8 mouse cellular contexts compared by ENCODE assay signal in genomic region chr7:81335705-81336431, GRCm38 (mm10). TPM values are rescaled to one million over a fixed set of nuclear protein-coding genes. Genes with fewer than 3 reads are reported as not detected.
DNase-seq lines count a peak whose midpoint lies in the region; ATAC-seq and TF ChIP-seq lines count a peak whose summit lies in the region.
"Had no signal": no experiment of that assay in that cellular context is flagged by ENCODE, and none has a peak within 500 bp of the region (broad histone marks: within the 10 kb centered on the region; RNA-seq: fewer than 3 reads in every experiment).

No protein-coding gene starts in this region.

- WGBS in heart, embryonic 14.5 days = 70% methylated on average over 16 of the region's 18 CpGs
- 80% methylated on average over 18 of the region's 18 CpGs for WGBS in limb, embryonic 13.5 days

- no peak overlapping the region for H3K4me2 ChIP-seq in heart, embryonic 14.5 days (ENCODE audit: low read length)
- H3K4me2 ChIP-seq in limb, embryonic 13.5 days (replicated peaks) = no peak overlapping the region

- no peak for DNase-seq in ES-E14 (ENCODE audit: low read depth, low spot score)
- peak; percentile 84 for DNase-seq in brain, adult 2 months (ENCODE audit: low read depth, low spot score)
- no peak for DNase-seq in spleen, adult 12 weeks (ENCODE audit: low spot score)
- DNase-seq in spleen, postnatal 36 days (ENCODE audit: low spot score in 2 of 2) = no peak
- no peak for DNase-seq in urinary bladder, postnatal 14 days (ENCODE audit: low spot score)

- peaks cover 5 to 24% of the 10 kb centered on the region in 2 experiments for H3K4me1 ChIP-seq in ES-E14 (ENCODE audit: control insufficient read depth in 2 of 2, insufficient read depth in 2 of 2, low read length in 2 of 2, poor library complexity in 1 of 2)
- H3K4me1 ChIP-seq in heart, embryonic 14.5 days (ENCODE audit: control insufficient read depth in 2 of 2, insufficient read depth in 2 of 2, low read length in 2 of 2) = peaks cover 8 to 10% of the 10 kb centered on the region in 2 experiments; a peak in 3 of 4 replicates
- H3K4me1 ChIP-seq in limb, embryonic 13.5 days = no peaks in the 10 kb centered on the region

- ATAC-seq in heart, embryonic 14.5 days (ENCODE audit: insufficient number of reproducible peaks, insufficient read depth, low FRiP score, low read depth) = 0 out of 2 replicates have a peak, but pooled peaks have one; percentile 34
- ATAC-seq in limb, embryonic 13.5 days (ENCODE audit: low FRiP score, low read depth) = no peak

- H3K9ac ChIP-seq in ES-E14 (ENCODE audit: insufficient read depth, low read depth, low read length, poor library complexity, severe bottlenecking) = peak overlapping the region; percentile 8; the same call in 1 of the 2 replicates
- 0 out of 2 replicates have a peak overlapping the region, but pooled peaks have one; percentile 31 for H3K9ac ChIP-seq in heart, embryonic 14.5 days (ENCODE audit: low read length)
- no peak overlapping the region for H3K9ac ChIP-seq in limb, embryonic 13.5 days

- H3K4me3 ChIP-seq in ES-E14 (ENCODE audit: insufficient read depth in 1 of 2, low read depth in 1 of 2, low read length in 2 of 2, poor library complexity in 1 of 2, severe bottlenecking in 1 of 2) = peak overlapping the region in 1 of 2 experiments; percentile 2; a peak in 1 of 4 replicates
- H3K4me3 ChIP-seq in heart, embryonic 14.5 days (ENCODE audit: control insufficient read depth in 1 of 2, insufficient read depth in 1 of 2, low read depth in 1 of 2, low read length in 2 of 2) = no peak overlapping the region
- H3K4me3 ChIP-seq in limb, embryonic 13.5 days = no peak overlapping the region
- H3K4me3 ChIP-seq: megakaryocyte, embryonic 14.5 days had no signal

- H3K27ac ChIP-seq in ES-E14 (ENCODE audit: insufficient read depth, low read depth, low read length, poor library complexity, severe bottlenecking) = no peak overlapping the region
- H3K27ac ChIP-seq in heart, embryonic 14.5 days (replicated peaks in 1 of 2; ENCODE audit: control insufficient read depth in 1 of 2, insufficient read depth in 1 of 2, low read depth in 2 of 2, low read length in 2 of 2) = peak overlapping the region; percentile 43 to 71
- H3K27ac ChIP-seq in limb, embryonic 13.5 days = peak overlapping the region; percentile 58; the same call in 1 of the 2 replicates

- in situ Hi-C loops in ES-E14 (cut with MboI; ENCODE audit: low sequenced_read_pairs in 2 of 2, unreplicated experiment in 2 of 2) = loop anchor here (5.0 to 25.0 kb wide), 2 partner anchors 174 kb away; no protein-coding TSS in a partner anchor

- H3K9me3 ChIP-seq in ES-E14 (ENCODE audit: control insufficient read depth, insufficient read depth, low read depth, low read length) = no peaks in the 10 kb centered on the region
- H3K9me3 ChIP-seq in heart, embryonic 14.5 days (ENCODE audit: control insufficient read depth, low read length) = no peaks in the 10 kb centered on the region
- no peaks in the 10 kb centered on the region for H3K9me3 ChIP-seq in limb, embryonic 13.5 days
- H3K9me3 ChIP-seq: megakaryocyte, embryonic 14.5 days had no signal

- H3K27me3 ChIP-seq in heart, embryonic 14.5 days (ENCODE audit: control insufficient read depth, insufficient read depth, low read length) = no peaks in the 10 kb centered on the region
- H3K27me3 ChIP-seq in limb, embryonic 13.5 days = no peaks in the 10 kb centered on the region
- H3K27me3 ChIP-seq: megakaryocyte, embryonic 14.5 days had no signal

- H3K36me3 ChIP-seq in ES-E14 (ENCODE audit: control insufficient read depth, insufficient read depth, low read length, poor library complexity, severe bottlenecking) = peaks cover 19% of the 10 kb centered on the region
- peaks cover 53% of the 10 kb centered on the region for H3K36me3 ChIP-seq in heart, embryonic 14.5 days (ENCODE audit: control insufficient read depth, insufficient read depth, low read length)
- peaks cover 79% of the 10 kb centered on the region for H3K36me3 ChIP-seq in limb, embryonic 13.5 days

TF ChIP-seq in ES-E14, 5 proteins besides CTCF, POLR2A, EP300 and RAD21:
- no peak for TF ChIP-seq ZNF384 (IDR thresholded peaks at IDR 0.05; ENCODE audit: low read depth, low read length)
- no peak for TF ChIP-seq CHD2 (IDR thresholded peaks at IDR 0.05; ENCODE audit: low read depth, low read length)
- TF ChIP-seq HCFC1 (IDR thresholded peaks at IDR 0.05; ENCODE audit: borderline replicate concordance, insufficient read depth, low read length) = no peak
- no peak for TF ChIP-seq ZC3H11A (IDR thresholded peaks at IDR 0.05; ENCODE audit: borderline replicate concordance, low read depth, low read length)
- no peak for TF ChIP-seq MAFK (IDR thresholded peaks at IDR 0.05; ENCODE audit: insufficient read depth, low read depth, low read length)
TF ChIP-seq in ES-E14: peak in this region for 0.

RNA-seq across cellular contexts. Expression of gene Rps17, which starts 9.2 kb away (rescaled TPM):
- total RNA-seq in ES-E14 (2012; rRNA removed) = 3,128 and 3,434 TPM in 2 replicates
- polyA plus RNA-seq in heart, embryonic 14.5 days (2014; fragmentation: Nextera tagmentation; extraction: Ambion mirVana) = 964 and 1,032 TPM in 2 replicates
- polyA plus RNA-seq in limb, embryonic 13.5 days (2015; fragmentation: Nextera tagmentation; extraction: Ambion mirVana) = 1,270 and 1,322 TPM in 2 replicates
